Mouse (Mus musculus): ENCODE measurements around the gene Psat1.

The Psat1 gene

GRCm38 (mm10) chr19:15947237-15947636 lies at the start of gene Psat1:
Gene Psat1 (minus strand): TSS chr19:15947337.
- no peak for DNase-seq (ENCODE audit: low read depth, low spot score)

GRCm38 (mm10) chr19:15990102-15990501 lies 43.0 kb upstream of the Psat1 start:
- no peak for DNase-seq (ENCODE audit: low read depth, low spot score)

GRCm38 (mm10) chr19:15985172-15985713 lies 38.1 kb upstream of the Psat1 start:
- no peak for DNase-seq (ENCODE audit: low read depth, low spot score)

GRCm38 (mm10) chr19:15984449-15985171 lies 37.5 kb upstream of the Psat1 start, which contains the start of gene Cep78:
Gene Cep78 (minus strand): TSS chr19:15984989.
- peak; percentile 69 for DNase-seq (ENCODE audit: low read depth, low spot score)

- DNase-seq (ENCODE audit: low read depth, low spot score), result no peak
Observed at GRCm38 (mm10) chr19:15983739-15984344, 36.7 kb upstream of the Psat1 start.

GRCm38 (mm10) chr19:15982926-15983738 lies 36.0 kb upstream of the Psat1 start:
- no peak for DNase-seq (ENCODE audit: low read depth, low spot score)

GRCm38 (mm10) chr19:15981861-15982260 lies 34.7 kb upstream of the Psat1 start:
- no peak for DNase-seq (ENCODE audit: low read depth, low spot score)

- DNase-seq (ENCODE audit: low read depth, low spot score), result no peak
Observed at GRCm38 (mm10) chr19:15973365-15973764, 26.2 kb upstream of the Psat1 start.

- peak; percentile 34 for DNase-seq (ENCODE audit: low read depth, low spot score)
Observed at GRCm38 (mm10) chr19:15965082-15965481, 17.9 kb upstream of the Psat1 start.

- DNase-seq (ENCODE audit: low read depth, low spot score), result no peak
Observed at GRCm38 (mm10) chr19:15964533-15964932, 17.4 kb upstream of the Psat1 start.

GRCm38 (mm10) chr19:15963011-15963695 lies 16.0 kb upstream of the Psat1 start:
- DNase-seq (ENCODE audit: low read depth, low spot score), result no peak

GRCm38 (mm10) chr19:15962313-15962712 lies 15.2 kb upstream of the Psat1 start:
- no peak for DNase-seq (ENCODE audit: low read depth, low spot score)

GRCm38 (mm10) chr19:15950225-15950624 lies 3.1 kb upstream of the Psat1 start:
- no peak for DNase-seq (ENCODE audit: low read depth, low spot score)

GRCm38 (mm10) chr19:15948867-15949266 lies 1.7 kb upstream of the Psat1 start:
- no peak for DNase-seq (ENCODE audit: low read depth, low spot score)

GRCm38 (mm10) chr19:15948426-15948825 lies 1.3 kb upstream of the Psat1 start:
- DNase-seq (ENCODE audit: low read depth, low spot score), result no peak

GRCm38 (mm10) chr19:15946663-15947062 lies 474 bp downstream of the Psat1 start:
- DNase-seq (ENCODE audit: low read depth, low spot score), result no peak

GRCm38 (mm10) chr19:15943117-15943423 lies 4.1 kb downstream of the Psat1 start:
- DNase-seq (ENCODE audit: low read depth, low spot score), result no peak

GRCm38 (mm10) chr19:15942421-15943116 lies 4.6 kb downstream of the Psat1 start:
- DNase-seq (ENCODE audit: low read depth, low spot score), result no peak

- no peak for DNase-seq (ENCODE audit: low read depth, low spot score)
Observed at GRCm38 (mm10) chr19:15941399-15941798, 5.7 kb downstream of the Psat1 start.

- no peak for DNase-seq (ENCODE audit: low read depth, low spot score)
Observed at GRCm38 (mm10) chr19:15925719-15926045, 21.5 kb downstream of the Psat1 start.
